Mouse (Mus musculus): ENCODE measurements around the gene Tm7sf3. TPM values are rescaled to one million over a fixed set of nuclear protein-coding genes. Genes with fewer than 3 reads are reported as not detected.
"Not testable (repeated sequence)": the region's sequence is repeated elsewhere in the genome, so short reads cannot be mapped to it uniquely, and the experiment has no call there.

The Tm7sf3 gene
- polyA plus RNA-seq, 1 experiment from 2014 or later: 32.5 TPM

DNA sequence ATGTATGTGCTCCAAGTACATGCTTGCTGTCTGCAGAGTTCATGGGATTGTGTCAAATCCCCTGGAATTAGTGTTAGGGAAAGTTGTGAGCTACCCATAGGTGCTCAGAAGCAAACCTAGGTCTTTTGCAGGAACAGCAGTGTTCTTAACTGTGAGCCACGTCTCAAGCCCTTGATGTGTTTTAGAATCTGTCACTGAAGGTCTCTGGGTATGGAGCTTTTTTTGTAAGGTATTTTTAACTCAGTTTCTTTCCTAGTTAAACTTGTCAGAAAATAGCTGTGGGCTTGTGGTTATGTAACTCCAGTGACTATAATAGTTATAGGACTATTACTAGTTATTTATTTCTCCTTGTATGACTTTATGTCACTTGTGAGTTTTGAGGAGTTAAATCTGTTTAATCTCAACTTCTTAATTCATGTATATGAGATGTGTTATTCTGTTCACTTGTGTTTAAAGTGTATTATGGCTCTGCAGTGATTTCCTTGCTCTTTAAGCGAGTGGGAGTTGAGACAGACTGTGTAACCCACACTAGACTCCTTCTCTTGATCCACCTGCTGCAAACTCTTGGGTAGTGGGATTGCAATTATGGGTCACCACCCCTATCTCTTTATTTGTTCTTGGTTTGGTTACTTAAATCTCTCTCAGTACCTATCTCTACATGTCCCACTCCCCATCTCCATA lies 59.1 kb downstream of the Tm7sf3 start:
- H3K4me3 ChIP-seq (replicated peaks): no peak overlapping the region
- no peaks in the 10 kb centered on the region for H3K27me3 ChIP-seq (replicated peaks)
- WGBS: 71% methylated on average over 2 of the region's 2 CpGs
- no peak overlapping the region for H3K4me2 ChIP-seq (replicated peaks)
- no peaks in the 10 kb centered on the region for H3K4me1 ChIP-seq (replicated peaks)
- no peak overlapping the region for H3K9ac ChIP-seq
- 0 out of 2 replicates have a peak, but pooled peaks cover 3% of the 10 kb centered on the region for H3K36me3 ChIP-seq
- ATAC-seq: no peak
- H3K27ac ChIP-seq: no peak overlapping the region
- no peaks in the 10 kb centered on the region for H3K9me3 ChIP-seq

DNA sequence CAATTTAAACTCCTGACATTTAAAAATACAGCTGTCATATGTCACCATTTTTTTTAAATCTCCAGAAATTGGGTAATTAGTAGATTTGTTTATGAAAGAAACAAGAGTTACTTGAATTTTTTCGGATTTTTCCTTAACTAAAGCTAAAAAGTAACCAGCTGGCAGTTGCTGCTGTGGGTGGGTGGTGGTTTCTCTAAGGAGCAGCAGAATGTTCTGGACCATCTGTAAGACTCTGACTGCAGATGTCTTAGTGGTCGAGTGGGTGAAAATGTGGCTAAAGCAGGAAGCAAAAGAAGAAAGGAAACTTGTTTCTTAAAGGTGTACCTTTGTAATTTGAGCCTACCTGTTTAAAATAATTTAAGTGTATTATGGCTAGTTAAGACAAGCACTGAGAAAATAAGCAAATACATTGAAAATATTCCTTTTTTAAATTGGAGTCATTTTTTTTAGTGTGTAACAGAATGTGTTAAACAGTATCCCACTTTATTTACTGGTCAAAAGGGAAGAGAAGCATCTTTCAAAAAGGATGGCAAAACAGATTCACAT lies 62.2 kb downstream of the Tm7sf3 start:
- H3K9ac ChIP-seq: no peak overlapping the region
- no peak for ATAC-seq
- 30% methylated on average over 2 of the region's 2 CpGs for WGBS
- H3K4me2 ChIP-seq (replicated peaks): no peak overlapping the region
- no peaks in the 10 kb centered on the region for H3K4me1 ChIP-seq (replicated peaks)
- no peaks in the 10 kb centered on the region for H3K9me3 ChIP-seq
- no peak overlapping the region for H3K4me3 ChIP-seq (replicated peaks)
- no peak overlapping the region for H3K27ac ChIP-seq
- no peaks in the 10 kb centered on the region for H3K27me3 ChIP-seq (replicated peaks)
- H3K36me3 ChIP-seq: no peaks in the 10 kb centered on the region

DNA sequence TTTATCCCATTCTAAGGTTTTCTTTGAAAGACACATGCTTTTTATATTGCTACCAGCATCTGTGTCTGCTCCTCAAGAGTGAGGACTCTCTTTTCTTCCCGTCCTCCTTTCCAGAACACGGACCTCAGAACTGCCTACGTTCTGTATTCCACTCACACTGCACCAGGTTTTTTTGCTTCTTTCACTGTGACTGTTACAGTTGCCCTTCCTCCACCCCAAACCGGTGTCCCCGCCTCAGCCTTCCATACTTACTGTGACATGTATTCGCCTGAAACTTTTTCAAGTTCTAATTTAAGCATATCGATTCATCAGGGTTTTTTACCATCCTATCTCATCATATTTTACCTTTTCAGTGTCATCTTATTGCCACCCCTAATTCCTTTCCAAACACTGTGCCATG lies 64.0 kb downstream of the Tm7sf3 start:
- H3K9ac ChIP-seq: peak overlapping the region; percentile 94
- peak overlapping the region; percentile 94 for H3K27ac ChIP-seq
- H3K9me3 ChIP-seq: no peaks in the 10 kb centered on the region
- H3K27me3 ChIP-seq (replicated peaks): no peaks in the 10 kb centered on the region
- H3K4me2 ChIP-seq (replicated peaks): peak overlapping the region; percentile 76
- H3K4me1 ChIP-seq (replicated peaks): no peaks in the 10 kb centered on the region
- peak overlapping the region; percentile 82 for H3K4me3 ChIP-seq (replicated peaks)
- WGBS: 9% methylated on average over 7 of the region's 7 CpGs
- ATAC-seq: no peak
- H3K36me3 ChIP-seq: no peaks in the 10 kb centered on the region

DNA sequence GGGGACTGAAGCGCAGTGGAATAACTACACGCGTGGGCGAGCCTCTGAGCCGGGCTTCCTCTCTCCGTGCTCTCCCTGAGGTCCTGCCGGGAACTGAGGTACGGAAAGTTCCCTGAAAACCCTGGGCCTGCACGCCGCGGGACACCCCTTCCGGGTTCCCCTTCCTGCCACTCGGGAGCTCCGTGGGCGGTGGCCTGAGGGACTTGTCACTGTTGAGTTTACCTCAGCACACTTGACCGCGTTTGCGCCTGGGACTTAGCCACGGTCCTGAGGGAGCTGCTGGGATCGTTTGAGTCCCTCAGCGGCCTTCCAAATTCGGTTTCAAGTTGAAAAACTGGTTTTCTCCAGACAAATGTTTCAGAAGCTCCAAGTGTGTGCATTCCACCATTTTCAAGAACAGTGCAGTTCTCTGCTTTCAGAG lies 64.5 kb downstream of the Tm7sf3 start:
- Histone ChIP-seq H3K9me3 (no peaks in the 10 kb centered on the region), H3K27me3 (replicated peaks) (no peaks in the 10 kb centered on the region), H3K27ac (peak overlapping the region; percentile 94), H3K36me3 (no peaks in the 10 kb centered on the region), H3K4me3 (replicated peaks) (peak overlapping the region; percentile 82), H3K9ac (peak overlapping the region; percentile 94), H3K4me1 (replicated peaks) (no peaks in the 10 kb centered on the region), H3K4me2 (replicated peaks) (peak overlapping the region; percentile 76)
- ATAC-seq: peak; percentile 66
- under 1% methylated on average over 22 of the region's 22 CpGs for WGBS

DNA sequence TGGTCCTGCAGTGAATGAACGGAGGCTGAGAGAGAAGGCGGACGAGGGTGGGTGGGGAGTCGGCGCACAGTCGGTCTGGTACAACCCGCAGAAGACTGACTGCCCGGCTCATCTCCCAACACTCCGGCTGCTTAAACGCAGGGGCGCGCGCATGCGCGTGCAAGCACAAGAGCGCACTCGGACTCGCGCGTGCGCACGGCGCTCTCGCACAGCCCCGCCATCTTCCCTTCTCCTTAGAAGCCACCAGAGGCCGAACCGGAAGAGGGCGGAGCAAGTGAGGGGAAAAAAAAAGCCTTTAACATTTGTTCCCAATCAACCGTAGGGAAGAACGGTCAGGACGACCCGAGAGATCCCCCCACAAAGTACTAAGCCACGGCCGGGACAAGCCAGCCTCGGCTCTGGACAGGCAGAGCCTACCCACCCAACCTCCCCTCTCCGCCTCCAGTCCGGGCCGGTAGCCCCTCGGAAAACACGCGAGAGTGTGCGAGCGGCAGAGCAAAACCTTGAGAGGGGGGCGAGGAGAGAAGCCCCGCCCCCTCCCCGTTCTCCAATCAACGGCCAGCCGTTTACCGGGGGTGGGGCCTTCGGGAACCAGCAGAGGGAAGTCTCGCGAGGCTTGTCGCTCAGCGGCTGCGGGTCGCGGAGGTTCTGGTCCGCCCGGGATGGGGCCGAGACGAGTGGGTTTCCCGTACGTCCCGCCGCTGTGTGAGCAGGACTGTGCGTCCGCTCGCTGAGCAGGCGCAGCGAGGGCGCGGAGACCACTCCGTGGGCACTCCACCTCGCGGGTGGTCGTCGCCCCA lies 65.1 kb downstream of the Tm7sf3 start, which contains the start of gene Ints13:
TSS of gene Ints13 (minus strand) at position 526 of the 800 bp plus-strand sequence.
- Histone ChIP-seq H3K4me3 (replicated peaks) (peak within 1 kb of the TSS; percentile 82), H3K9ac (peak within 1 kb of the TSS; percentile 94), H3K27me3 (replicated peaks) (no peaks in the 10 kb centered on the region), H3K4me1 (replicated peaks) (no peaks in the 10 kb centered on the region), H3K9me3 (no peaks in the 10 kb centered on the region), H3K27ac (peak within 1 kb of the TSS; percentile 94), H3K4me2 (replicated peaks) (peak within 1 kb of the TSS; percentile 76), H3K36me3 (no peaks in the 10 kb centered on the region)
- peak; percentile 97 for ATAC-seq
- under 1% methylated on average over 76 of the region's 77 CpGs for WGBS

DNA sequence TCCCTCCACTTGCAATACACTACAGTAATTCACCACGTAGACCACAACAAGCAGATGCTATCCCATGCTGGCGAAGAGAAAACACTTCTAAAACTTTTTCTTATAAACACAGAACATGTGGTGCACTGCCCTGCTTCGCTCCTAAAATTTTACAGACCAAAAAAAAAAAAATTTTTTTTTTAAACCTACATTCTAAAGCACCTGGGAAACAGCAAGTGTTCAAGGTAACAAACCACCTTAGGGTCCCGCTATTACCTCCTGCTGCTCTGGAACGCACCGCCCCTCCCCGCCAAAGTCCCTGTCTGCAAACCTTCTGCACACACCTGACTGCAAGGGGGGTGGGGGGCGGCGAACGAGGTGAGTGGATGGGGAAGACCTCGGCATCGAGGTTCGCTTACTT lies 65.7 kb downstream of the Tm7sf3 start, which contains the start of gene Fgfr1op2:
TSS of gene Fgfr1op2 (plus strand) at position 301 of the 400 bp plus-strand sequence.
- Histone ChIP-seq H3K4me2 (replicated peaks) (peak within 1 kb of the TSS; percentile 76), H3K27me3 (replicated peaks) (no peaks in the 10 kb centered on the region), H3K27ac (peak within 1 kb of the TSS; percentile 94), H3K4me1 (replicated peaks) (no peaks in the 10 kb centered on the region), H3K4me3 (replicated peaks) (peak within 1 kb of the TSS; percentile 82), H3K36me3 (no peaks in the 10 kb centered on the region), H3K9ac (peak within 1 kb of the TSS; percentile 94), H3K9me3 (no peaks in the 10 kb centered on the region)
- ATAC-seq: no peak
- WGBS: under 1% methylated on average over 13 of the region's 13 CpGs

DNA sequence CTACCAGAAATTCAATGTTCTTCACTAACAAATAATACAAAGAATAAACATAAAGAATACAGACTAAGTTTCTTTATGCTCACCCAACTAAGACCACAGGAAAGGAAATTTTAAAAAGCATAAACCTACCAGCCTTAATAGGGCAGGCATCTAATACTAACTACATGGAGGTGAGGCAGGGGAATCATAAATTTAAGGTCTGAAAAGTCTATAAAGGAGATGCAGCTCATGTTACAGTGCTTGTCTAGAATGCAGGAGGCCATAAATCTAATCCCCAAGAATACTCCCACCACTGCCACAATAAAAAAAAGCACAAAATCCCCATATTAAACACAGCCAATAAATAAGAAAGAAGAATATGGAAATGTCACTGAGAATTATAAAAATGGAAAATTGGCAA lies 70.6 kb downstream of the Tm7sf3 start:
- Histone ChIP-seq H3K4me1 (replicated peaks) (no peaks in the 10 kb centered on the region), H3K27me3 (replicated peaks) (no peaks in the 10 kb centered on the region), H3K4me2 (replicated peaks) (no peak overlapping the region), H3K9ac (no peak overlapping the region), H3K36me3 (no peaks in the 10 kb centered on the region), H3K9me3 (no peaks in the 10 kb centered on the region), H3K27ac (no peak overlapping the region), H3K4me3 (replicated peaks) (no peak overlapping the region)
- no peak for ATAC-seq

DNA sequence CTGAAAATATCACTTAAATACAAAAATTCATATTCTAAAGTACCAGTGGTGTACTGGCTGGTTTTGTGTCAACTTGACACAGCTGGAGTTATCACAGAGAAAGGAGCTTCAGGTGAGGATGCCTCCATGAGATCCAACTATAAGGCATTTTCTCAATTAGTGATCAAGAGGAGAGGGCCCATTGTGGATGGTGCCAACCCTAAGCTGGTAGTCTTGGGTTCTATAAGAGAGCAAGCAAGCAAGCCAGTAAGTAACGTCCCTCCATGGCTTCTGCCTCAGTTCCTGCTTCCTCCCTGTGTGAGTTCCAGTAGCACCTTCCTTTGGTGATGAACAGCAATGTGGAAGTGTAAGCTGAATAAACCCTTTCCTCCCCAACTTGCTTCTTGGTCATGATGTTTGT lies 80.2 kb downstream of the Tm7sf3 start:
- not testable (repeated sequence) for H3K4me1 ChIP-seq (replicated peaks); H3K4me2 ChIP-seq (replicated peaks); H3K9me3 ChIP-seq; H3K9ac ChIP-seq; H3K27me3 ChIP-seq (replicated peaks); H3K4me3 ChIP-seq (replicated peaks); ATAC-seq; H3K27ac ChIP-seq
- H3K36me3 ChIP-seq: peaks cover 24% of the 10 kb centered on the region
- 77% methylated on average over 1 of the region's 1 CpGs for WGBS

Other genes with a start within 250 kb of the Tm7sf3 start
- 8.8 and 10.0 TPM in 2 replicates for gene Itpr2, start 140.6 kb downstream of the Tm7sf3 start, polyA plus RNA-seq (2015; fragmentation: Nextera tagmentation; extraction: Ambion mirVana)
- 89.5 and 91.2 TPM in 2 replicates for gene Fgfr1op2, start 65.6 kb downstream of the Tm7sf3 start, polyA plus RNA-seq (2015; fragmentation: Nextera tagmentation; extraction: Ambion mirVana)
- gene Ints13, start 65.0 kb downstream of the Tm7sf3 start, polyA plus RNA-seq (2015; fragmentation: Nextera tagmentation; extraction: Ambion mirVana): 55.0 and 59.7 TPM in 2 replicates
- gene Med21, start 277 bp downstream of the Tm7sf3 start, polyA plus RNA-seq (2015; fragmentation: Nextera tagmentation; extraction: Ambion mirVana): 124 and 128 TPM in 2 replicates
- gene Stk38l, start 82.2 kb upstream of the Tm7sf3 start, polyA plus RNA-seq (2015; fragmentation: Nextera tagmentation; extraction: Ambion mirVana): 18.0 and 18.8 TPM in 2 replicates
- 2.8 and 3.8 TPM in 2 replicates for gene Arntl2, start 153.2 kb upstream of the Tm7sf3 start, polyA plus RNA-seq (2015; fragmentation: Nextera tagmentation; extraction: Ambion mirVana)
- gene Smco2, start 207.3 kb upstream of the Tm7sf3 start, polyA plus RNA-seq (2015; fragmentation: Nextera tagmentation; extraction: Ambion mirVana): not detected in 2 replicates
- 35.9 and 41.5 TPM in 2 replicates for gene Ppfibp1, start 245.7 kb upstream of the Tm7sf3 start, polyA plus RNA-seq (2015; fragmentation: Nextera tagmentation; extraction: Ambion mirVana)